Mouse (Mus musculus): ENCODE data around the gene Man2a2. TPM values are rescaled to one million over a fixed set of nuclear protein-coding genes. Genes with fewer than 3 reads are reported as not detected.

The Man2a2 gene
- polyA plus RNA-seq, 1 experiment = 55.1 TPM

DNA sequence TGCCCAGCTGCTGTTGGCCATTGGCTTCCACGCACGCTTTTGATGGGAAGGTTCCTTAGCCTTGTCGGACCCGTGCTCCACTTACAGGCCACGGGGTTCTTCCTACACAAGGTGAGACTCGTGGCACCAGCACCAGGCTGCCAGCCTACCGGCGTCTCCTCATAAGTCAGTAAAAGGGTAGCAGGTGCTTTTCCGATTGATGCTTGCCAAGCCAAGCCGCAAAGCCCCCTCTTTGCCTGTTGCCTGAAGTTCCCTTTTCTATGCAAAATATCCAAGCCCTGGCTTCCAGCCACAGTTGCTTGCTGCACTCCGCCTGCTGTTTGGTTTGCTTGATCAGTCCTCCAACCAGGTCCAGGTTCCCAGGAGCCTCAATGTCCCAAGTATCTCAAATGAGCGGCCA is 2.7 kb upstream of the Man2a2 start:
- Histone ChIP-seq H3K4me3 (ENCODE audit: insufficient read depth, low read length) (no peak overlapping the region), H3K4me1 (ENCODE audit: control insufficient read depth, insufficient read depth, low read length) (peaks cover 7% of the 10 kb centered on the region), H3K27ac (ENCODE audit: insufficient read depth, low read length) (no peak overlapping the region)
- no peak for TF ChIP-seq CTCF (IDR thresholded peaks at IDR 0.05; ENCODE audit: borderline replicate concordance, insufficient read depth, low read length)
- TF ChIP-seq POLR2A (IDR thresholded peaks at IDR 0.05; ENCODE audit: low read depth, low read length) = no peak

DNA sequence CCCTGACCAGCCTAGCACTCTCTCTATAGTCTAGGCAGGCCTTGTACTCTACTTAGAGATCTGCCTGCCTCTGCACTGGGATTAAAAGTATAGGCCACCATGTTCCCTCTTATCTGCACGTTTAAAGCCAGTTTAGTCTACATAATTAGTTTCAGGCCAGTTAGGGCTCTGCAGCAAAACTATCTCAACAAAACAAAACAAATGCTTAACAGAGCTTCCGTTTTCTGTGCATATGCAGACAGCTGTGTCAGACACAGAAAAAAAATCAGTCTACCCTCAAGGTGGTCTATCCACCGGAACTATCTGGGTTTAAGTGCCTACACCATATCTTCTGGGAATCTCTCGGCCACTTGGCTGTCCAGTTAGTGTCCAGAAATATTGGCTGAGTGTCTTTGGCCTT is 2.2 kb upstream of the Man2a2 start:
- H3K4me3 ChIP-seq (ENCODE audit: insufficient read depth, low read length) = no peak overlapping the region
- peaks cover 7% of the 10 kb centered on the region for H3K4me1 ChIP-seq (ENCODE audit: control insufficient read depth, insufficient read depth, low read length)
- no peak overlapping the region for H3K27ac ChIP-seq (ENCODE audit: insufficient read depth, low read length)
- TF ChIP-seq POLR2A (IDR thresholded peaks at IDR 0.05; ENCODE audit: low read depth, low read length) (no peak), CTCF (IDR thresholded peaks at IDR 0.05; ENCODE audit: borderline replicate concordance, insufficient read depth, low read length) (no peak)

DNA sequence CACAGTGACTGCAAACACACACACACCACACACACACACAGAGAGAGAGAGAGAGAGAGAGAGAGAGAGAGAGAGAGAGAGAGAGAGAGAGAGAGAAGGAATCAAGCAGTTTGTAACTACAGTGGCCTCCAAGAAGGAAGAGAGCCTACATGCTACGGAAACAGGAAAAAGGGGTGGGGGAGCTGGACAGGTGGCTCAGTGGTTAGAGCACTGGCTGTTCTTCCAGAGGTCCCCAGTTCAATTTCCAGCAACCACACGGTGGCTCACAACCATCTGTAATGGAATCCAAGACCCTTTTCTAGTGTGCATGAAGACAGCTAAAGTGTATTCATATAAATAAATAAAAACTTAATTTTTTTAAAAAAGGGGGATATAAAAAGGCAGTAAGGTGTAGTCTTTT is 1.5 kb upstream of the Man2a2 start:
- H3K4me3 ChIP-seq (ENCODE audit: insufficient read depth, low read length) = no peak overlapping the region
- TF ChIP-seq CTCF (IDR thresholded peaks at IDR 0.05; ENCODE audit: borderline replicate concordance, insufficient read depth, low read length) (no peak), POLR2A (IDR thresholded peaks at IDR 0.05; ENCODE audit: low read depth, low read length) (no peak)
- H3K4me1 ChIP-seq (ENCODE audit: control insufficient read depth, insufficient read depth, low read length) = peaks cover 7% of the 10 kb centered on the region
- H3K27ac ChIP-seq (ENCODE audit: insufficient read depth, low read length) = no peak overlapping the region

DNA sequence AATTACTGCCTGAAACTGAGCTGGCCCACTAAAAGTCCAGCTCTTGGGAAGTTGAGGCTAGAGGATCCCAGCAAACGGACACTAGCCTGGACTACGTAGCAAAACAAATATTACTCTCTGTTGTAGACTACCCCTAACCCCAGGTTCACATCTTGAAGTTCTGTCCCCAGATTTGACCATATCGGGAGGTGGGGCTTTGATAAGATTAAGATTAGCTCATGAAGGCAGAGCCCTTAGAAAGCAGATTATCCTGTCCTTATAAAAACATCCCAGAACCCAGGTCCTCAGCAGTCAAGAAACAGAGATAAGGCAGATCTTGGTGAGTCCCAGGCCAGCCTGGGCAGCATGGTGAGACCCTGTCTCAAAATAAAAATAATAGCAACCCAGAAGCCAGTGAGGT is 991 bp upstream of the Man2a2 start:
- Histone ChIP-seq H3K4me1 (ENCODE audit: control insufficient read depth, insufficient read depth, low read length) (peaks cover 7% of the 10 kb centered on the region), H3K27ac (ENCODE audit: insufficient read depth, low read length) (no peak overlapping the region), H3K4me3 (ENCODE audit: insufficient read depth, low read length) (no peak overlapping the region)
- TF ChIP-seq CTCF (IDR thresholded peaks at IDR 0.05; ENCODE audit: borderline replicate concordance, insufficient read depth, low read length) (no peak), POLR2A (IDR thresholded peaks at IDR 0.05; ENCODE audit: low read depth, low read length) (no peak)

DNA sequence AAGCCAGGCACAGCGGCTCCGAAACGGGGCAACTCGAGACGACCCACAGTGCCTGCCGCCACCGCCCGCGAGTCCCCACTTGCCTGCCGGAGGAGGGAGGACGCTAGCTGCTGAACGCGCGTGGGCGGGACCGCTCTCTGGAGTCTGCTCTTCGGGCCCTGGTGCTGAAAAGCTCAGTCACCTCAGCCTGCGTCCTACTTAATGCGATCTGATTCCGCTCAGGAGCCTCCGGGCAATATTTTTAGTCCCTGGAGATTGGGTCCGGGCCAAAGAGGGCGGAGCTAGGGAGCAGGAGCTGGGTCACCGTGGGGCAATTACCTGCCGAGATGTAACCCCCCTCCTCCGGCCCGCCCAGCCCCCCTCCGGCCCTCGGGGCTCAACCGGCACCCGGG is 530 bp downstream of the Man2a2 start:
- H3K4me1 ChIP-seq (ENCODE audit: control insufficient read depth, insufficient read depth, low read length) = peaks cover 5% of the 10 kb centered on the region
- peak overlapping the region; percentile 64 for H3K4me3 ChIP-seq (ENCODE audit: insufficient read depth, low read length)
- no peak for TF ChIP-seq CTCF (IDR thresholded peaks at IDR 0.05; ENCODE audit: borderline replicate concordance, insufficient read depth, low read length)
- TF ChIP-seq POLR2A (IDR thresholded peaks at IDR 0.05; ENCODE audit: low read depth, low read length) = peak; percentile 62
- H3K27ac ChIP-seq (ENCODE audit: insufficient read depth, low read length) = peak overlapping the region; percentile 72

DNA sequence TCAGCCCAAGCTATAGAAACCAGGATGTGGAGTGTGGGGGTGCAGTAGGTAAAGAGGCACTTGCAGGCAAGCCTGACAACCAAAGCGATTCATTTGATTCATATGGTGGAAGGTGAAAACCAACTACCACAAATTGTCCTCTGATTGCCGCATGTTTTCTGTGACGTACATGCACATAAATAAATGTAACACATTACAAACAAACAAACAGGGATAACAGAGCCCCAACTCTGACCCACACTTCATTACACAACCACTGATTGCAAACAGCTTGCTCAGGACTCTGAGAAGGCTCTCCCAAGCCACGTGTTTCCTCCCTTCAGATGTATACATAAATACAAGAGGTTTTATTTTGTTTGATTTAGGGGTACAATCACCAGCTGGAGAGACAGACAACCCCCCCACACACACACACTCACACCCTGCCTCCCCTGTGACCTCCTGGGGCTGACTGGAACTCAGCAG is 1.2 kb downstream of the Man2a2 start:
- TF ChIP-seq POLR2A (IDR thresholded peaks at IDR 0.05; ENCODE audit: low read depth, low read length) (no peak), CTCF (IDR thresholded peaks at IDR 0.05; ENCODE audit: borderline replicate concordance, insufficient read depth, low read length) (no peak)
- Histone ChIP-seq H3K27ac (ENCODE audit: insufficient read depth, low read length) (peak overlapping the region; percentile 72), H3K4me3 (ENCODE audit: insufficient read depth, low read length) (peak overlapping the region; percentile 64), H3K4me1 (ENCODE audit: control insufficient read depth, insufficient read depth, low read length) (peaks cover 3% of the 10 kb centered on the region)

DNA sequence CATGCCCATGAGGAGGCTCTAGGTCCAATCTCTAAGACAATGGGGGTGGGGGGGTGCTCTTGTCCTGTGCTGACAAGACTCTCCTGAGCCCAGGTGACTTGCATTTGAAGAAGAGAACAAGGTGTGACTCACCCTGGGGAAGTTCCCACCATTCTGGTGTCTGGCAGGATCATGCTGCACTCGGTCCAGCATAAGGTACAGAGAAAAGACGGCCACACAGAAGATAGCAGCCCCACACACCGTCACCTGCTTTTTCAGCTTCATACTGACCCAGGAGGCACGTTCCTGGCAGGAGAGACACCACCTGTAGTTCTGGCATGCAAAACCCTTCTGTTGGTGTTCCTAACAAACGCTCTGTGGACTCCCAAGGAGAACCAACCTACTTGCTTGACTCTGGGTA is 1.7 kb downstream of the Man2a2 start:
- no peak overlapping the region for H3K27ac ChIP-seq (ENCODE audit: insufficient read depth, low read length)
- no peak overlapping the region for H3K4me3 ChIP-seq (ENCODE audit: insufficient read depth, low read length)
- no peak for TF ChIP-seq CTCF (IDR thresholded peaks at IDR 0.05; ENCODE audit: borderline replicate concordance, insufficient read depth, low read length)
- H3K4me1 ChIP-seq (ENCODE audit: control insufficient read depth, insufficient read depth, low read length) = peaks cover 3% of the 10 kb centered on the region

DNA sequence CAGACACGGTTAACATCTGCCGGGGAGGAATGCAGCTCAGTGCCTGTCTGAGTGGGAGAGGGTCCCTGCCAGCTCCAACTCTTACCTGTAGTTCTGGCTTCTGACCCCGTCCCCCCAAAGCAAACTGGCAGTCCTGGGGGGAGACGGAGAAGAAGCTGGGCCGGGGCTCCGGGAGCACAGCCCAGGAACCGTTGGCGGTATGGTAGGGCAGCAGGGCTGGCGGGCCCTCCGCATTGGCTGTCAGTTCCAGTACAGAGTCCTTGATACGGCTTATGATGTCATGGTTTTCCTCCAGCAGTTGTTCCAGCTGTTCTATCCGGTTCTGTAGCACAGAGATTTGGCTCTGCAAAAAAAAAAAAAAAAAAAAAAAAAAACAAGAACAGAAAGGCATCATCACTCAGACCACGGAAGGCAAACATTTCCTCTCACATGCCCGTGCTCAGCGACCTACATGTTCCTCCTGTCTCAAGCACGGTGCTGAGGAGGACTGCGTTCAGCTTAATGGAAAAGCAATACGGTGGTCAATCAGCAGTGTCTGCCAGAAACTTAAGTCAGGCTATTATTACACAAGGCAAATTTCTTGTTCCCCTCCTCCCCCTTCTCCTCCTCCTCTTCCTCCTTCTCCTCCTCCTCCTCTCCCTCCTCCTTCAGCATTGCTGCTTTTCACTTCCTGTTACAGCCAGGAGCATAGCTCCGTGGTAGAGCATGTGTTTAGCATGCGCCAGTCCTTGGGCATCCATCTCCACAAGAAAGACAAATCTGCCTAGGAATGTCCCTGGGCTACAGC is 2.3 kb downstream of the Man2a2 start:
- TF ChIP-seq CTCF (IDR thresholded peaks at IDR 0.05; ENCODE audit: borderline replicate concordance, insufficient read depth, low read length) = no peak
- no peak for TF ChIP-seq POLR2A (IDR thresholded peaks at IDR 0.05; ENCODE audit: low read depth, low read length)
- Histone ChIP-seq H3K4me3 (ENCODE audit: insufficient read depth, low read length) (no peak overlapping the region), H3K27ac (ENCODE audit: insufficient read depth, low read length) (no peak overlapping the region), H3K4me1 (ENCODE audit: control insufficient read depth, insufficient read depth, low read length) (peaks cover 3% of the 10 kb centered on the region)

DNA sequence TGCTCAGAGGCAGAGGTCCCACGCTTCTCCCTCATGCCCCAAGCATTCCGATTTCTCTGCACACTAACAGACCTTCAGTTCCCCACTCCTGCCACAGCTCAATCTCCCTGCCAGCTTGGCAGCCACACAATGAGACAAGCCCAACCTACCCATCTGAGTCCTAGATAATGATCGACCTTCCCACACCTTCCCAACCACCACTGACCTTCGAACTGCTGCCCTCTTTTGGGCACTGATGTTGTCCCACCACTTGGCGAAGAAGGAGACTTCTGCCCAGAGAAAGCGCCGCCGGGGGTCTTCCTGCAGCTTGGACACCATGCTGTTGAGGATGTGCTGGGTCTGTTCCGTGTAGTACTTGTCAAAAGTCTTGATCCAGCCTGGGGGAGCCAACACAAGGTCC is 3.2 kb downstream of the Man2a2 start:
- H3K27ac ChIP-seq (ENCODE audit: insufficient read depth, low read length) = no peak overlapping the region
- peaks cover 3% of the 10 kb centered on the region for H3K4me1 ChIP-seq (ENCODE audit: control insufficient read depth, insufficient read depth, low read length)
- TF ChIP-seq CTCF (IDR thresholded peaks at IDR 0.05; ENCODE audit: borderline replicate concordance, insufficient read depth, low read length) = no peak
- TF ChIP-seq POLR2A (IDR thresholded peaks at IDR 0.05; ENCODE audit: low read depth, low read length) = no peak
- no peak overlapping the region for H3K4me3 ChIP-seq (ENCODE audit: insufficient read depth, low read length)

DNA sequence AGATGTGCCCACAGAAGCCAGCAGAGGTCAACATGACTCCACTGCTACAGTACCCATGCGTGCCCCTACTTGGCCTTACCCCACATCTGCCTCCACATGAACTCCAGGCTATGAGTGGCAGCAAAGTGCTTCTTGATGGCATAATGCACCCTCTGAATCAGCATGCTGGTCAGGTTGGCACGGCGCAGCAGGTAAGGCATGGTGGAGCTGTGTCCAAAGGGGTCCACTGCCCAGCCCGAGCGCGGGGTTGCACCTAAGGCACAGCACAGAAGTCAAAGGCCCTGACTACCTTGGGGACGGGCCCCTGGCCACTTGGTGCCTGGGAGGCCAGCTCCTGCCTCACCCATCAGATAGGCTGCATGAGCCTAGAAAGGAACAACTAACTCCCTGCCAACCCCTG is 3.9 kb downstream of the Man2a2 start:
- peaks cover 3% of the 10 kb centered on the region for H3K4me1 ChIP-seq (ENCODE audit: control insufficient read depth, insufficient read depth, low read length)
- no peak for TF ChIP-seq CTCF (IDR thresholded peaks at IDR 0.05; ENCODE audit: borderline replicate concordance, insufficient read depth, low read length)
- TF ChIP-seq POLR2A (IDR thresholded peaks at IDR 0.05; ENCODE audit: low read depth, low read length) = no peak
- no peak overlapping the region for H3K4me3 ChIP-seq (ENCODE audit: insufficient read depth, low read length)
- H3K27ac ChIP-seq (ENCODE audit: insufficient read depth, low read length) = no peak overlapping the region

Data from embryonic fibroblast, embryonic 13.5 days (primary cell).